Mouse (Mus musculus) fat pad, adult 2 months (tissue): ENCODE data around the gene Tssk6.

ENCODE experiments used
- DNase-seq: peaks from one replicate; pipeline ENCODE4 v3.0.0-alpha.2; 2011; ENCODE audit warnings: low read depth, low spot score; ENCODE audit errors: extremely low read depth

The Tssk6 gene

GRCm38 (mm10) chr8:69902163-69903062, at the start of gene Tssk6, which contains the start of the genes Ndufa13 and Yjefn3:
Gene Tssk6 (plus strand): TSS chr8:69902184.
Gene Ndufa13 (minus strand): TSS chr8:69902558.
Gene Yjefn3 (minus strand): TSS chr8:69902712.
- no peak for DNase-seq

GRCm38 (mm10) chr8:69853869-69854268, 48.1 kb upstream of the Tssk6 start:
- DNase-seq, result no peak

DNA sequence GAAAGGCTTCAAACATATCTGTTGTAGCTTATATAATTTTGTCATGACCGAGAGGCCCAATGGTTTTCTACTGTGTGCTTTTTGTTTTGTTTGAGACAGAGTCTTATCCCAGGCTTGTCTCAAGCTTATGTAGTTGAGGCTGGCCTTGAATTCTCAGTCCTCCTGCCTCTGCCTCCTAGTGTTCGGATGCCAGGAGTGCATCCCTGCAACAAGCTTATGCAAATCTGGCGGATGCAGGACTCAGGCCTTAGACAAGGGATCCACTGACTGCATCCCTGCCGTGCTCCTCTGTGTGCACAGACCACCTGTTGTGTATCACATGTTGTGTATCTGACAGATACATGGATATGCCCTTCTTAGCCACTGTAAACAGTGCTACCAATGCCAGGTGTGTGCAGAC, 41.2 kb upstream of the Tssk6 start:
- DNase-seq, result no peak

DNA sequence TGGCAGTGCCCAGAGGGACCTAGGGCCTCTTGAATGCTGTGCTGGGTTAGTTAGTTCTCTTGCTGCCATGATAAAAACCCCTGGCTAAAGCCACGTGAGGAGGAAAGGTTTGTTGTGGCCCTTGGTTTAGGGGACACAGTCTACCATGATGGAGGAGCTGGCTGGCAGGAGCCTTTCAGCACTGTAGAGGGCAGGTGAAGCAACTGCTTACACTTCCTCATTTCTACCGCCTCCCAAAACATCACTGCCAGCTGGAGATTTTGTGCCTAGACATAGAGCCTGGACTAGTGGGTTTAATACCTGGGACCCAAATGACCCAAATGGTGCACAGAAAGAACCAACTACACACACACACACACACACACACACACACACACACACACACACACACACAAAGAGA, 40.7 kb upstream of the Tssk6 start:
- no peak for DNase-seq

DNA sequence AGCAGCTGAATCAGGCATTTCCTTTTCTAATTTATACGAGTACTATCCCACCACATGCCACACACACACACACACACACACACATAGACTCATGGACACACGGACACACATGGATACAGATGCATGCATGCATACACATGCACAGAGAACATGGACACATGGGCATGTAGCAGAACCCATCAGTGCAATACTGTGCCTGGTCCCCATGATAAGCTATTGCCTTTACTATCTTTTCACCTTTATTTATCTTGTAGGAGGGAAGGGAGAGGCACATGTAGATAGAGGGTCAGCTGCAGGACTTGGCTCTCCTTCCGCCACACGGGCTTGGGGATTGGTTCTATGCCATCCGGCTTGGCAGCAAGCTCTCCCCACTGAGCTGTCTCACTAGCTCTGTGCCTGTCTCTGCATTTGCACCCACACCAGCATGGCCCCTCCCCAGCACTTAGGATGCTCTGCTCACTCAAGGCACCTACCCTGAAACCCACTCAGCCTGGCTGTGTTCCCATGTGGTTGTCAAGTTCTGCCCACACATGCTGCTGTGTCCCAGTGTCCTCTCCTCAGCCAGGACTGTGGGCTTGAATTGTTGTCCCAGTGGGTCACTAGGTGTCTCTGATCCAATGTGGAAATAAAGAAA, 38.5 kb upstream of the Tssk6 start:
- DNase-seq, result no peak

DNA sequence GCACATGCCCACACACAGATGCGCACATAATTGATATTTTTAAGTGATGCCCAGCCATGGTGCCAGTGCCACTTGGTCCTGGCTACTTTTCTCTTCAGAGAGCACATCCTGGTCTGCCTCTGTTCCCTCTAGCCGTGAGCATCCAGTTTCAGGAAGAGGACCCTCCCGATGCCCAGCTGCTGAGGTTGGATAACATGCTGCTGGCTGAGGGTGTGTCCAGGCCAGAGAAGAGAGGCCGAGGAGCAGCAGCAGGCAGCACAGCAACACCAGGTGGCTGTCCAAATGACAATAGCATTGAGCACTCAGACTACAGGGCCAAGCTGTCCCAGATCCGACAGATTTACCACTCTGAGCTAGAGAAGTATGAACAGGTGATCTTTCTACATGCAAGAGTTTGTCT, 37.8 kb upstream of the Tssk6 start:
- no peak for DNase-seq

GRCm38 (mm10) chr8:69867696-69868326, 34.2 kb upstream of the Tssk6 start:
- DNase-seq, result no peak

- DNase-seq, result no peak
Observed at GRCm38 (mm10) chr8:69870003-69870765, 31.8 kb upstream of the Tssk6 start.

DNA sequence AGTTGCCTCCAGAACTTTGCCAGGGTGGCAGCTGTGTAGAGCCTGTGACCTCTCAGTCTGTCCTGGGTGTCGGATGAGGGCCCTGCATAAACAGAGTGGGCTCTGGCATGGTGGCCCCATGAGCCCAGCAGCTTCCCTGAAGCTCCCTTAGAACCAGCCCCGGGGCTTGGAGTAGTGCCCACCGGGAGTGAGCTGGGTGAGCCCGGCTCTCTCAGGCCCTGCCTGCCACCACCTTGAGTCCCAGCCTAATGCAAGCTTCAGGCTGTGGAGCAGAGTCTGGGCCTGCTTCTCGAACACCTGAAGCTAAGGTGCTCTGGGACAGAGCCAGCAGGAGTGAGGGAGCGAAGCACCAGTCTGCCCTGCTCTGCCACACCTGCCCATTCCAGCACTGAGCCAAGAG, 31.1 kb upstream of the Tssk6 start:
- DNase-seq, result peak; percentile 51

DNA sequence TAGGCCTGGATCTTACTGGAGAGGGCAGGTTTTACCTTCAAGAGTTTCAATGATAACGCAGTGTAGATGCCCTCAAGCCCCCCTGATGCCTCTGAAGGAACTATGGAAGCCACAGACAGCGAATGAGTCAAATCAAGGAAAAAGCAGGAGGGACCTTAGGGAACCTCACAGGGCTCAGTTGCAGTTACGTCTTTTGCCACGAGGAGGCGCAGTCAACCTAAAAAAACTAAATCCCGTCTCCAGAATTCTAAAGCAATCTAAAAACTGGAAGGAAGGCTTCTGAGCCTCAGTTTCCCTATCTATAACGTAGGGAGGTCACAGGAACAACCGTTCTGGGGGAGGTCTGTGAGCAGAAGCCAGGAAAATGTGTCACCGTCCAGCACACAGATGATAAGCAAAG, 27.8 kb upstream of the Tssk6 start:
- no peak for DNase-seq

DNA sequence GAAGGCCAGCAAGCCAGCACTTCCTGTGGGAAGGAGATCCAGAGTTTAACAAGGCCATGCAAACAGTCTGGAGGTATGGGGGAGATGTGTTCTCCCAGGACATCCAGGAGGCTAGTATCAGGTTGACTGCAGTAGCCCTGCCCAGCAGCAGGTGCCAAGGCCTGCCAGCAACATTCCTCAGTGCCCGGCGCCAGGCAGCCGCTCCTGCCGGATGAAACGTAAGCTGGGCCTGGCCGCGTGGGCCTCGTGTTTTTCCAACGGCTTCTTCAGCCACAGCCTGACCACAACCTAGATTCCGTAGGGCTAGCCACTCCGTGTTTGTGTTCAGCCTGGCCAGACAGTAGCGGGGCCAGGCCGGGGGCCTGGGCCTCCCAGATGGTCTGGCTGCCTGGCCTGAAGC, 27.3 kb upstream of the Tssk6 start:
- DNase-seq, result no peak

DNA sequence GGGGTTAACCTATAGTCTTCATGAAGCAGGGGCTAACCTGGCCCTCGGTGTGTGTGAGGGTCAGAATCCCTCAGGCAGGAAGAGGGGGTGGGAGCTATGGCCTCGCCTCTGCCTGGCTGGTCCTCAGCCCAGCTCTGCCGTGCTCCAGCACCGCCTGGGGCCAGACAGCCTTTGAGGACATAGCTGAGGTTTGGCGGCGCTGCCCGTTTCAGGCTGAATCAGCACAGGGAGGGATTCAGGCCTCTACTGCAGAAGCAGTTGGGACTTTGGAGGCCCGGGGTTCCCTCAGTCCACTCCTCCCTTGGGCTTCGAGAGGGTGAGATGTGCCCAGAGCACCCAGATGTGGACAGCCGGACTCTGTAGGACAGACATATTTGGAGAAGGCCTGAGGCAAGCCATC, 25.9 kb upstream of the Tssk6 start:
- DNase-seq, result no peak

DNA sequence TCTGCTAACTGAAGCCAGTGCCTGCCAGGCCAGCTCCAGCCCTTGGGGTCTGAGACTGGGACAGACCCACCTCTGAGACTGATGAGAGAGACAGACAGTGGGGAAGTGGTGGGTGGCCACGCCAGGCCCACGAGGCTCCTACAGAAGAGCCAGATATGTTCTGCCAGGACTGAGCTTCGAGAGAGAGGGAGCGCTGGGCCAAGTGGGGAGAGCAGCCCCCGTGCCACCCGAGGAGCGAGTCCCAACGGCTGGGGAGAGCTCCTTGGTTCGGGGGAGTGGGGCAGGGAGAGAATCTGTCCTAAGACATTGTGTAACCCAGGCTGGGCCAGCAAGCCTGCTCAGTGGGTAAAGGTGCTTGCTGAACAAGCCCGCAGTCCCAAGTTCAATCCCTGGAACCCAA, 25.0 kb upstream of the Tssk6 start:
- DNase-seq, result no peak

GRCm38 (mm10) chr8:69877396-69877795, 24.6 kb upstream of the Tssk6 start:
- no peak for DNase-seq

DNA sequence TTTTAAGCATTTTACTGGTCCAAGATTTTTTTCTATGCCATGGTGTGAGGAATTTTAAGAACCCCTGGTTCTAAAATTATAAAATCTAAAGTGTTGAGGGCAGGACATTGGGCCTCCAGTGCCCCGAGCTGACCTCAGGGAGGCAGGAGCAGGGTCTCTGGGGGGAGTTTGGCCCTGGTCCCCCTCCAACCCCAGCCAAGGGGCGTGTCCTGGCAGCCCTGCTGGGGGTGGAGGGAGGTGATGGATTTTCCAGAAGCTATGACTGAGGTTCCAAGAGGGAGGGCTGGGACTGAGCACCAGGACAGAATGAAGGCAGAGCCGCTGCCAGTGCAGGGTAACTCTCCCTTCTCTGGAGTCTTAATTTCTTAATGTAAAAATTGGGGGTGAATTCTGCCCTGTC, 24.0 kb upstream of the Tssk6 start:
- DNase-seq, result no peak

GRCm38 (mm10) chr8:69879678-69880077, 22.3 kb upstream of the Tssk6 start:
- DNase-seq, result no peak

- DNase-seq, result no peak
Observed at GRCm38 (mm10) chr8:69880841-69881240, 21.1 kb upstream of the Tssk6 start.

DNA sequence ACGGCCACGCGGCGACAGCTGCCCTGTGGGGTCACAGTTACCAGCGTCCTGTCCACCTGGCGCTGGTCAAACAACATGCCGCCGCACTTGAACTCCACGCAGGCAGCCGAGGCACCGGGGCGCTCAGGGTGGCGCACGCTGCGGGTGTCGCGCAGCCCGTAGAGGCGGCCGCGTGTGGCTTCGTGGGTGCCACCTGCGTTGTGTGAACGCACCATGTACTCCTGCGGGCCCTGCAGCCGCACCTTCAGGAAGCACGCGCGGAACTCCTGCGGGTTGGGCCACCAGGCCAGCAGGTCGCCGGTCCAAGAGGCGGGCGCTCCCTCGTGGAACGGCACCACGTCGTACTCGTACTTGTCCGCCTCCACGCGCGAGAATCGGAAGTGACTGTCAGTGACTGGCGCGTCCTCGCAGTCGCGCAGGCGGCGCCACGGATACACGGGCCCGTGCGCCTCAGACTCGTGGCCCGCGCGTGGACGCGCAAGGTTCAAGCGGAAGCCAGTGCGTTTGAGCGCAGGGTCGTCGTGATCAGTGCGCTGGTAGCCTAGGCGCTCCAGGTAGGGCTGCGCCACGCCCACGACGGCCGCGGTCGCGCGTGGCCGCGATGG, 20.6 kb upstream of the Tssk6 start:
- DNase-seq, result no peak

GRCm38 (mm10) chr8:69882021-69882756, 19.8 kb upstream of the Tssk6 start:
- DNase-seq, result no peak
